Mouse (Mus musculus): ENCODE data around the gene Rasl11a.

GRCm38 (mm10) chr5:146844945-146845365 lies at the start of gene Rasl11a:
- TF ChIP-seq EP300 (IDR thresholded peaks at IDR 0.05; ENCODE audit: low read depth) (no peak), CTCF (IDR thresholded peaks at IDR 0.05; ENCODE audit: low read depth) (peak; percentile 22; the same call in 1 of the 2 replicates)

Data from heart, postnatal 0 days (tissue).